Mouse (Mus musculus): Measurements from ENCODE around the gene Klk12. TPM values are rescaled to one million over a fixed set of nuclear protein-coding genes. Genes with fewer than 3 reads are reported as not detected.

The Klk12 gene
- total RNA-seq, 2 experiments from 2014 or later, result not detected

- intact Hi-C loops (cut with DNase I), result loop anchor here (5.0 to 10.0 kb wide), 2 partner anchors 109 to 203 kb away; no protein-coding TSS in a partner anchor
- DNase-seq (ENCODE audit: low spot score), result no peak
Measured at GRCm38 (mm10) chr7:43788096-43788495, 19.4 kb downstream of the Klk12 start.

DNA sequence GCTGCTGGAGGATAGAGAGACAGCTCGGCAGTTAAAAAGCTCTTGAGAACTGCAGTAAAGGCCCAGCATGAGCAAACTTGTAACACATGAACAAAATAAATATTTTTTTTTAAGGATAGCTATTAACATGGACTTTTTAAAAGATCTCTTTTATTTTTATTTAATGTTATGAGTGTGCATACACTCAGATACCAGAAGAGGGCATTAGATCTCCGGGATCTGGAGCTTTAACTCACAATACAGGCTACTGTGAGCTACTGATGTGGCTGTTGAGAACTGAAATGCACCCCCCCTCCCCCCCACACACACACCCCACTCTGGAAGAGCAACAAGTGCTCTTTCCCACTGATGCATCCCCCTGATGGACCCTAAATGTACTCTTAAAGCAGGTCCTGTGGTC is 20.6 kb downstream of the Klk12 start:
- DNase-seq (ENCODE audit: low spot score), result no peak
- intact Hi-C loops (cut with DNase I), result loop anchor here (5.0 to 10.0 kb wide), 2 partner anchors 108 to 204 kb away; no protein-coding TSS in a partner anchor

DNA sequence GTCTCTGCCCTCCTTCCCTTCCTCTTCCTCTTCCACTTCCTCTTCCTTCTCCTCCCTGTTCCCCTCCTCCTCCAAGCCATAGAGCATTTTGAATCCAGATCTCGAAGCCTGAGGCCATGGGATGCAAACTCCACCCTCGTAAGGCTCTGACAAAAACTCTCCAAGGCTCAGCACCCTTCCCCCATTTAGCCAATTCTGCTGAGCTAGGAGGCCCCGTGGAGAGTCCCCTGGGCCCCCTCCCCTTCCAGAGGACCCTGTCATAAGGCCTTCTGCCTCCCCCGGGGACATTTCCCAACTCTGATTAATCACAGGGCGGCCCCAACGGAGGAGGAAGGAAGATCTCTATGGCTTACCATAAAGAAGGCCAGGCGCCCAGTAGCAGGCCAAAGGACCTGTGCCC is 22.9 kb downstream of the Klk12 start, which contains the start of gene Klk9:
Klk9 (plus strand) TSS at position 301 of the 400 bp plus-strand sequence.
- intact Hi-C loops (cut with DNase I), result no loop called here

DNA sequence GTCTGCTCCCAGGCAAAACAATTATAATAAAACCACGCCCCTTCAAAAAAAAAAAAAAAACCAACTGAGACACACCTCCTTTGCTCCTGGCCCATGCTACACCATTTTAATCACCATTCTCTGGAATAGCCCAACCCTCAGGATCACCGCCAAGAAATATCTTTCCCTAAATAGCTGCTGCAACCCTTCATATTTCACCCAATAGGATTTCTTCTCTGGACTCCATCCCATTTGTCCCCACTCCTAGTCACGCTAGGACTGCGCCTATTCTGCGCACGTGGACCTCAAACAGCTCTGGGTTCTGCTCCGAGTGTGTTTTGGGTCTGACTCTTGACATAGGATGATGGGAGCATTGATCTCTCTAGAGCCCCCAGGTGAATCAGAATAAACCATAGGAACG is 27.7 kb downstream of the Klk12 start:
- no peak for DNase-seq (ENCODE audit: low spot score)
- intact Hi-C loops (cut with DNase I), result no loop called here

More for the DNA sequence above, 22.9 kb downstream of the Klk12 start, which contains the start of gene Klk9:
- DNase-seq (ENCODE audit: low spot score), result no peak

GRCm38 (mm10) chr7:43797333-43797769 is 28.7 kb downstream of the Klk12 start, which contains the start of gene Klk8:
Gene Klk8, plus strand, starts transcription at chr7:43797577.
- no peak for DNase-seq (ENCODE audit: low spot score)
- intact Hi-C loops (cut with DNase I), result no loop called here

DNA sequence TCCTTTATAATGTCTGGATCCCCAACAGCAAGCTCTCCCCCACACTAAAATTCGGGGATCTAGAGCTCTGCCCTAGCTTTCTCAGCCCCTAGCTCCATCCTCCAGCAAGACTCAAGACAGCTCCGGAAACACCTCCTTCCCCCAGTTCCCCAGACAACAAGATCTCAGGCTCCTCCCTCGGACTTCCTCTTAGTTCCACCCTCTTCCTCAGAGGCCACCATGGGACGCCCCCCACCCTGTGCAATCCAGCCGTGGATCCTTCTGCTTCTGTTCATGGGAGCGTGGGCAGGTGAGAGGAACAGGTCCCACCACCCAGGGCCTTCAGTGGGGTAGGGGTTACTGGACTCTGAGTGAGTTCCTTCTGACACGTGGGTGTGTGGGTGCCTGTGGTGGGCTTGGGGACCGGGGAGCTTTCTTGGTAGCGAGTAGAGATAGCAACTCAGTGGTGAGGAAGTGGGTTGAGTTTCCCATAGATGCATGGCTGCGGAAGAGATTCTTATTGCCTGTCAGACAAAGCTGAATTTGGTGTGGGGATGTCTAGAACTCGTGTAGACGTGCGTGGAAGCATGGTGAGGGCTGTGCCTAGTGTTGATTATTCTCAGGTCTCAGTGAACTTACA is 29.3 kb downstream of the Klk12 start:
- DNase-seq (ENCODE audit: low spot score), result no peak
- intact Hi-C loops (cut with DNase I), result no loop called here

- no peak for DNase-seq (ENCODE audit: low spot score)
- intact Hi-C loops (cut with DNase I), result no loop called here
Measured at GRCm38 (mm10) chr7:43799876-43800275, 31.2 kb downstream of the Klk12 start.

- intact Hi-C loops (cut with DNase I), result no loop called here
Measured at GRCm38 (mm10) chr7:43810994-43811393, 42.3 kb downstream of the Klk12 start, which contains the start of gene Klk7. Gene Klk7, plus strand, starts transcription at chr7:43811294.

DNA sequence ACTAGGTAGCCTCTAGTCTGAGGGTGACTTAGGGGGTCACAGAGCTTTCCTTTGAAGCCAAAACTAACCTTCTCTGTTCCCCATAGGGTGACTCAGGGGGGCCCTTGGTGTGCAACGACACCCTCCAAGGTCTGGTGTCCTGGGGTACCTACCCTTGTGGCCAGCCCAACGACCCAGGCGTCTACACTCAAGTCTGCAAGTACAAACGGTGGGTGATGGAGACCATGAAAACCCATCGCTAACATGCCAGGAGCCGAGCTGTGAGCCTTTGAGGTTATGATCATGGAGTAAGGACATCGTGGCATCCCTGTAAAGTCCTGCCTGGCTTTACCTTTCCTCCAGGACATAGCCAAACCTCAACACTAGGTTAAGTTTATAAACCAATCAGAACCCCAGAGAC is 46.5 kb downstream of the Klk12 start:
- no peak for DNase-seq (ENCODE audit: low spot score)
- intact Hi-C loops (cut with DNase I), result no loop called here

More at GRCm38 (mm10) chr7:43810994-43811393, 42.3 kb downstream of the Klk12 start, which contains the start of gene Klk7:
- no peak for DNase-seq (ENCODE audit: low spot score)

DNA sequence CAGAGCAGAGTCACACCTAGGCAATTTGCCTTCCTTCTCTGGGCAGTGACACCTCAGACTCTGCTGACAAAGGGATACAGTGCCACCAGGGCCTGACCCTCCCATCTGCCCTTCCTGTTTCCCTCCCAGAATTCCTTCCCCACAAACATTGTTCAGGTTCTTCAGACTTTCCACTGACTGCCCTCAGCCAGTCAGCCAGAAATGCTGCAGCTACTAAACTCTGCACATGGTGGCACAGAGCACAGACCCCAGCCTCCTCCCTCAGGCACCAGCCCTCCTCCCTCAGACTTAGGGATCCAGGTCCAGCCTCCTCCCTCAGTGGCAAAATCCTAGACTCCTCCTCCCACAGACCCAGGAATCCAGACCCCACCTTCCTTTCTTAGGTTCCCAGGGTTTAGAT is 48.0 kb downstream of the Klk12 start:
- intact Hi-C loops (cut with DNase I), result no loop called here
- DNase-seq (ENCODE audit: low spot score), result no peak

- intact Hi-C loops (cut with DNase I), result no loop called here
- DNase-seq (ENCODE audit: low spot score), result no peak
Measured at GRCm38 (mm10) chr7:43821581-43821980, 52.9 kb downstream of the Klk12 start.

Other genes starting within 250 kb of the Klk12 start
- gene Cd33, start 224.5 kb upstream of the Klk12 start, total RNA-seq (2021), result 1 to 10 TPM; 3.2 to 3.4 TPM
- 1 to 10 TPM in 1 of 2 experiments, under 1 TPM in 1; 0.70 to 1.1 TPM for gene Zfp658, start 206.6 kb upstream of the Klk12 start, total RNA-seq (2021)
- gene Zfp719, start 189.3 kb upstream of the Klk12 start, total RNA-seq (2021), result 1 to 10 TPM; 7.4 to 7.7 TPM
- gene Zfp819, start 161.7 kb upstream of the Klk12 start, total RNA-seq (2021), result not detected
- gene Ceacam18, start 134.2 kb upstream of the Klk12 start, total RNA-seq (2021), result not detected
- 1 to 10 TPM; 1.1 TPM for gene Siglece, start 108.7 kb upstream of the Klk12 start, total RNA-seq (2021)
- gene Ctu1, start 96.9 kb upstream of the Klk12 start, total RNA-seq (2021), result 1 to 10 TPM; 3.2 to 3.8 TPM
- under 1 TPM; 0.28 to 0.34 TPM for gene Klk14, start 78.5 kb upstream of the Klk12 start, total RNA-seq (2021)
- not detected for gene Klk13, start 56.3 kb upstream of the Klk12 start, total RNA-seq (2021)
- not detected for gene Klk11, start 5.7 kb downstream of the Klk12 start, total RNA-seq (2021)
- gene Klk10, start 12.1 kb downstream of the Klk12 start, total RNA-seq (2021), result under 1 TPM; 0.20 to 0.42 TPM
- not detected for gene Klk9, start 23.0 kb downstream of the Klk12 start, total RNA-seq (2021)
- gene Klk8, start 28.7 kb downstream of the Klk12 start, total RNA-seq (2021), result 10 to 100 TPM; 12.6 to 13.3 TPM
- under 1 TPM in 1 of 2 experiments, not detected in 1; 0.17 TPM for gene Klk7, start 42.4 kb downstream of the Klk12 start, total RNA-seq (2021)
- gene Klk6, start 55.6 kb downstream of the Klk12 start, total RNA-seq (2021), result not detected
- not detected for gene Klk5, start 73.1 kb downstream of the Klk12 start, total RNA-seq (2021)
- not detected for gene Klk4, start 112.3 kb downstream of the Klk12 start, total RNA-seq (2021)
- gene Klk15, start 164.8 kb downstream of the Klk12 start, total RNA-seq (2021), result not detected
- gene Klk1b8, start 181.8 kb downstream of the Klk12 start, total RNA-seq (2021), result not detected
- not detected for gene Klk1b1, start 197.9 kb downstream of the Klk12 start, total RNA-seq (2021)
- not detected for gene Klk1b9, start 207.2 kb downstream of the Klk12 start, total RNA-seq (2021)
- gene Klk1b11, start 227.0 kb downstream of the Klk12 start, total RNA-seq (2021), result not detected
- under 1 TPM; 0.36 TPM for gene Klk1b26, start 243.3 kb downstream of the Klk12 start, total RNA-seq (2021)

Data from heart, postnatal 25 days (tissue).